Mouse (Mus musculus) kidney, postnatal 10 days (tissue): ENCODE data around the gene 4931429L15Rik.

Source experiments
- DNase-seq: peaks from one replicate; pipeline ENCODE4 v3.0.0; 2021; ENCODE audit warnings: mixed read lengths

4931429L15Rik gene

GRCm38 (mm10) chr9:46327706-46328571 lies 8.2 kb upstream of the 4931429L15Rik start:
- DNase-seq = no peak

- DNase-seq = no peak
These were observed 7.1 kb upstream of the 4931429L15Rik start for GRCm38 (mm10) chr9:46326694-46327405.

- DNase-seq = no peak
These were observed 675 bp upstream of the 4931429L15Rik start for GRCm38 (mm10) chr9:46320461-46320860.

- DNase-seq = no peak
These were observed 1.8 kb downstream of the 4931429L15Rik start for GRCm38 (mm10) chr9:46317957-46318356.

GRCm38 (mm10) chr9:46316909-46317308 lies 2.9 kb downstream of the 4931429L15Rik start:
- no peak for DNase-seq

- no peak for DNase-seq
These were observed 3.4 kb downstream of the 4931429L15Rik start for GRCm38 (mm10) chr9:46316388-46316787.

GRCm38 (mm10) chr9:46315807-46316365 lies 3.9 kb downstream of the 4931429L15Rik start:
- no peak for DNase-seq

GRCm38 (mm10) chr9:46314921-46315320 lies 4.9 kb downstream of the 4931429L15Rik start:
- DNase-seq = no peak

- DNase-seq = peak; percentile 77
These were observed 5.3 kb downstream of the 4931429L15Rik start for GRCm38 (mm10) chr9:46314507-46314906.

GRCm38 (mm10) chr9:46309121-46309520 lies 10.7 kb downstream of the 4931429L15Rik start:
- DNase-seq = peak; percentile 37

- peak; percentile 67 for DNase-seq
These were observed 17.6 kb downstream of the 4931429L15Rik start for GRCm38 (mm10) chr9:46302142-46302541.

- DNase-seq = no peak
These were observed 21.4 kb downstream of the 4931429L15Rik start for GRCm38 (mm10) chr9:46298381-46298780.

GRCm38 (mm10) chr9:46282631-46283436 lies 37.0 kb downstream of the 4931429L15Rik start, which contains the start of gene Bud13:
Gene Bud13 (plus strand): TSS chr9:46283008.
- DNase-seq = peak; percentile 96

- no peak for DNase-seq
These were observed 45.3 kb downstream of the 4931429L15Rik start for GRCm38 (mm10) chr9:46274494-46274893.

GRCm38 (mm10) chr9:46272677-46273454 lies 46.9 kb downstream of the 4931429L15Rik start, which contains the start of gene Zpr1:
Gene Zpr1 (plus strand): TSS chr9:46273064.
- DNase-seq = peak; percentile 93

GRCm38 (mm10) chr9:46272070-46272469 lies 47.7 kb downstream of the 4931429L15Rik start:
- DNase-seq = no peak

- DNase-seq = no peak
These were observed 49.0 kb downstream of the 4931429L15Rik start for GRCm38 (mm10) chr9:46270782-46271181.

GRCm38 (mm10) chr9:46269125-46269524 lies 50.7 kb downstream of the 4931429L15Rik start:
- no peak for DNase-seq

- DNase-seq = no peak
These were observed 51.4 kb downstream of the 4931429L15Rik start, which contains the start of gene Apoa5 for GRCm38 (mm10) chr9:46268343-46268873. Gene Apoa5 (plus strand): TSS chr9:46268633.

- no peak for DNase-seq
These were observed 58.7 kb downstream of the 4931429L15Rik start for GRCm38 (mm10) chr9:46261131-46261530.

GRCm38 (mm10) chr9:46259111-46259510 lies 60.7 kb downstream of the 4931429L15Rik start:
- no peak for DNase-seq
